Mouse (Mus musculus): Measurements from ENCODE around the gene Trip6.
A peak's percentile ranks its signal among the peaks of the same experiment; 100 is the strongest.

Gene Trip6

DNA sequence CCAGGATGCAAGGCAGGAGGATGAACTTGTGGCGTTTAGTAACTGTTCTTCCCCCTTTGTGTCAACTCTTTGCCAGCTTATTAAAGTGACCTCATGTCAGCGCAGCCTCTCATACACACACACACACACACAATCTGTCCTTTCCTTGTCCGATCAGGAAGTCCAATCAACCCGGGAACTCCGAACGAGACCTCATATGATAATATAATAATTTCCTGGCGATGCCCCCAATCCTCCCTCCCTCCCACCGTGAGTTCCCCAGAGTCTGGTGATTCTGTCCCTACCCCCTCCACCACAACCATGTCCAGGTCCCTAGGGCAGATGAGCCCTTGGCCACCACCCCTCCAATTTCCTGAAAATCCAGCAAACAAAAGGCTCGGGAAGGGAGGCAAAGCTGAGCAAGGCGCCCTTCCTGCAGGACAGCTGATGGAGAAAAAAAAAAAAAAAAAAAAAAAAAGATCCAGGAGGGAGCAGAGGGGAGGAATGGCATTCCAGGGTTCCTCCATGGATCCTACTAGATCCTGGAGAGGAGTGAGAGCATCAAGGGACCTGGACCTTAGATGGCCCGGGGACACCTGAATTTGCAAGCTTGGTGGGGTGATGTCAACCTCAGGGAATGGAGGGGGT, 24.6 kb upstream of the Trip6 start:
- DNase-seq (ENCODE audit: low spot score), result peak; percentile 57

DNA sequence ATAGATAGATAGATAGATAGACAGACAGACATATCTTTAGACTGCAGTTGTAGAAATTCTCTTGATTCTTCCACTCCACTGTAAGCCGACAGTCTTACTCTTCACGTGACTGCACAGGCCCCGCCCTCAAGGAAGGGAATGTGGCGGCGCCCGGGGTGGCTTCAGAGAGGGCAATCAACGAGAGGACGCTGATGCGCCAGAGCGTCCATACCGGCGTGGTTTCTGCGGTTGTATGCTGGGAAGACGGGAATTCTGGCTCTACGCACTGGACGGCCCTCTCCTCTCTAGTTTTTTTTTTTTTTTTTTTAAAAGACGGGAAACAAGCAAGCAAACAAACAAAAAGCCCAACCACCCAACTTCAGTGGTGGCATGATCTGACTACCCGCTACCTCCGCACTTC, 24.1 kb upstream of the Trip6 start:
- DNase-seq (ENCODE audit: low spot score), result peak; percentile 94

DNA sequence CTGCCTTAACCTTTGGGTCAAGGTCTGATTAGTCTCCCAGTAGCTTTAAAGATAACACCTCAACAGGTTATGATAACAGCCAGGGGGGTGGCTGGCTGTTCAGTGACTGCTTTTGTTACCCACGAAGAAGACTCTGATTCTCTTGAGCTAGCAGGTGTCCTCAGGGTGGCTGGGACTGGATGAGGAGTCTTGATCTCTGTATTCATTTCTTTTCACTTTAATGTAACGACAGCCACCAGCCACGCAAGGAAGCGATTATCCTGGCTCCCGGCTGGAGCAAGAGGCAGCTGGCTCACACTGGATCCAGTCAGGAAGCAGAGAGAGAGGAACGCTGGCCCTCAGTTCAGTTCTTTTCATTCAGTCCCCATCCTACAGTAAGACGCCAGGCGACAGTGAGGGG, 23.0 kb upstream of the Trip6 start:
- DNase-seq (ENCODE audit: low spot score), result no peak

DNA sequence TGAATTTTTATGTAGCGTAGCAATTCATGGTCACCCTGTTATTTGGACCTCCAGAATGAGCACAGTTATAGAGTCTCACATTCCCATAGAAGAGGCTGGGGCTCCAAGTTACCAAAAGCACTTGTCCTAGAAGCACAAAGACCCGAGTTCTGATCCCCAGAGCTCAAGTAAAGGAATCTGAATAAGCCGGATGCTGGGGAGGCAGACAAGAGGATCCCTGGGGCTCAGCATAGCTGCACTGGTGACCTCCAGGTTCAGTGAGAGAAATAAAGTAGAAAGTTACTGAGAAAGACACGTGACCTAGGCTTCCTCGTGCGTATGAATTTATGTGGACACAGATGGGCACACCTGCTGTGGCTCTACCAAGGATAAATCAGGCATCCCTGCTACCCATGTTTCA, 20.9 kb upstream of the Trip6 start:
- DNase-seq (ENCODE audit: low spot score), result no peak

DNA sequence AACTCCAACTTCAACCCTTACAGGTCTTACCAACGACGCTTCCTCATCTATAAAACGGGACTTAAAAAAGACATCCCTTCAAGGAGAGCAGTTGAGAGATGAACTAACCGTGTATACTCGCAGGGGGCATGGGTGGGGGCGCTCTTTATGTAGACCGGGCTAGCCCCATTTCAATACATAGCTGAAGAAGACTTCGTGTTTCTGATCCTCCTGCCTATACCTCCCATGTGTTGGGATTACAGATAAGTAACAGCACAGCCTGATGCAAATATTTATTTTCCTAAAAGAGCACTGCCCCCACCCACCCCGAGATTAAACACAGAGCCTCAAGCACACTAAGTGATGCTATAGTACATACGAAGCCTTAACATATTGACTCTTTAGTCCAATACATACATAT, 20.1 kb upstream of the Trip6 start:
- no peak for DNase-seq (ENCODE audit: low spot score)

DNA sequence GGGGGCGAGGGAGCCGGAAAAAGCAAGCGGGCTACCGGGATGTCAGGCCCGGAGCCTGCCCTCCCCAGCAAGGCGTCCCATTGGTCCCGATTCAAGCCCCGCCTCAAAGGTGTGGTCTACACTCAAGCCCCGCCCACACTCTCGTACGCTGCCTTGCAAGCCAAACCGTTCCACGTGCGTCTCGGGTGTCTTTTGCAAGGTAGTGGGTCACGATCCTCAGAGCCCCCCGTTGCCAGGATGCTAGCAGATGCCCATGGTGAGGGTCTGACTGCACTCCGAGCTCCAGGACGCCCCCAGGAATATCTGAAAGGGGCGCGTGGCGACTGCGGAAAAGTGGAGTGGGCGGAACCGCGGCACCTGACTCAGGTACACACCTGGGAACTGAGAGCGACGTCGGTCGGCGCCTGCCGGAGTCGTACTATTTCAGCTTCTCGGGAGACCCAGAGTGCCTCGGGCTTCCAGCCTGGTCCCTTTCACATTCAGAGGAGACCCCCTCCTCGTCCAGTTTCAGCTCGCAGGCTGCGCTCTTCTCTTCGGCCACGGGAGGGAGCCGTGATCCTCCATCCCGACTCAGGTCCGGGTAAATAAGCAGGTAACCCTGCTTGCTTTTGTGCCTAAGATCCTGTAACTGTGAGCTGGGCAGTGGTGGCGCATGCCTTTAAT, 19.4 kb upstream of the Trip6 start, which contains the start of gene Slc12a9:
Slc12a9 (minus strand) TSS at position 86 of the 663 bp plus-strand sequence.
- peak; percentile 99 for DNase-seq (ENCODE audit: low spot score)

DNA sequence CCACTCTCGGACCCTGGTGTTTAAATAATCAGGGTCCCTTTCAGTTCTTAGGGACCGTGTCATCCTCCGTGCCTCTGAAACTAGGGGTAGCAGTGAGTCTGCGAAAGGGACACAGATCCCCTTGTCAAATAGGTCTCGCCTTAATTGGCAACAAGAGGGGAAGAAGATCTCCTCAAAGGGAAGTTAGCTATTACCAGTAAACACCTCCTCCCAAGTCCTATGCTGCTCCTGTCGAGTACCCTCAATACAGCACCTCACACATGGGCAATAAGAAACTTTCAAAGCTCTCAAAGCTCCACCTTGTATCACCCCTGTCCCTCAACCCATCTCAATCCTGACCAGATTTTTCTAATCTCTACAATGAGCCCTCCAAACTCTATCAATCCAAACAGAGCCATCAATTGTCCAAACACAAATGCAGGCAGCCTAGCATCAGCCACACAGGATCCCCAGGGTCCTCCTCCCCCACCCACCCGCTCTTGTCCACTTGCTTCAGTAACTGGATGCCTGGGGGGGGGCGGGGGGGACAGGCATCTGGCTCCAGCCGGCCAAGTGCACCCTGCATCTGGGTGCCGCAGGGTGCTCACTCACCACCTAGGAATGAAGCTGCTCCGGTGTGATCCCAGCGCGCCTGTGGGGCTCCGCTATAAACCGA, 18.8 kb upstream of the Trip6 start:
- DNase-seq (ENCODE audit: low spot score), result no peak

DNA sequence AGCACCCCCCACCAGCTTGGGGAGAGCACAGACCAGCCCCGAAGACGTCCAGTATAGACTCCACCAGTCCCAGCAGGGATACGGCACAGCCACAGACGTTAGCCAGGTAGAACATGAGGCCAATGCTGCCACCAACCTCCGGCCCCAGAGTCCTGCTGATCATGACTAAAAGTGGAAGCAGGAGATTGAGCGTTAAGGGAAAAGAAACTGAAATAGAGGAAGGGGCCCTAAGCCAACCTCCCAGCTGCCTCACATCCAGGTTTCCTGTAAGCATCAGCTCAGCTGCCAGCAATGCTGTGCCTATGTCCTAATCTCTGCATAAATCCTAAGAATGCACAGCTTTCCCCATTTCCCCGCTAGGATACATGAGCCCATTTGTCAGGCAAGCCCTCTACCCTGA, 16.7 kb upstream of the Trip6 start:
- no peak for DNase-seq (ENCODE audit: low spot score)

DNA sequence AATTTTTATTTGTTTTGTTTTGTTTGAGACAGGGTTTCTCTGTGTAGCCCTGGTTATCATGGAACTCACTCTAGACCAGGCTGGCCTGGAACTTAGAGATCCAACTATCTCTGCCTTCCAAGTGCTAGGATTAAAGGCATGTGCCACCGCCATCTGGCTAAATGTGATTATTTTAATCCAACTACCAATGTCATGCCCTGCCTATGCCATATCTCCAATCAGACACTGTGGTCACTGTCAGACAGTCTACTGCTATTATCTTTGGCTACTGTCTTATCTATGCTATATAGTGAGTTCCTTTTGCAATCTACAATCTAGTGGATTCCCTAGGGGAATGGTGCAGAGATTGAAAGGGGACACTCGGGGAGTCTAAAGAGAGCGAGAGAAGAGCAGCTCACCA, 6.8 kb upstream of the Trip6 start:
- DNase-seq (ENCODE audit: low spot score), result no peak

DNA sequence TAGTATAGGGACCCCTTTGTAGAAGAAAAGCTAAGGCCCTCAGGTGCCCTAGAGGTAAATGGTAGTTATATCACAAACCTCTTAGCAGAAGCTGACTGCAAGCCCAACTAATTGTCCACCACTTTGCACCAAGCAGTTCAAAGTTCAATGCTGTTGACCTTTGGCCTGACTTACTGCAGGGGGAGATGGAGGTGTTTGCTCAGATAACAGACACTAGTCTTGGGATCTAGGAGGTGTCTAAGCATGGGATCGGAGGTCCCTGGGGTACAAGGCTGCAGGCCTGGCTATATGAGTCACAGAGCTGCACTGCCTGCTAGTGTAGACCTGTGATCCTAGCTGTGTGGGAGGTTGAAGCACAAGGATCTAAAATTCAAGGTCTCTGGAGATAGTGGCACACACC, 4.4 kb upstream of the Trip6 start:
- DNase-seq (ENCODE audit: low spot score), result no peak

DNA sequence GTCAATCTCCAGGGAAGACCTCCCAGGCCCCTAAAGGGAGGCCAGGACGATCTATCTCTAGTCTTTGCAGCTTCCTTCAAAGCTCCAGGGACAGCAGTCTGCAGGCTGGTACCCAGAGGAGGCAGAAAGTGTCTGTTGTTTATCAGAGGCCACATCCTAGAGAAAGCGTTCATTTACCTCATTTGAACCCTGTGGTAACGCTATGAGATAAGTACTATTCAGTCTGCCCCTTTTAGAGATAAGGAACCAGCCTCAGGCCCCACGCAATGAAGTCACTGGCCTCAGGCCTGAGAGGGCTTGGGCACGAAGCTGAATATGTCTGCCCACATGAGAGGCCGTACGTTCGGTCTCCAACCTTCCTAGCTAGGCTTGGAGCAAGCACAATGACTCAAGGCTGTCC, 3.2 kb upstream of the Trip6 start:
- no peak for DNase-seq (ENCODE audit: low spot score)

DNA sequence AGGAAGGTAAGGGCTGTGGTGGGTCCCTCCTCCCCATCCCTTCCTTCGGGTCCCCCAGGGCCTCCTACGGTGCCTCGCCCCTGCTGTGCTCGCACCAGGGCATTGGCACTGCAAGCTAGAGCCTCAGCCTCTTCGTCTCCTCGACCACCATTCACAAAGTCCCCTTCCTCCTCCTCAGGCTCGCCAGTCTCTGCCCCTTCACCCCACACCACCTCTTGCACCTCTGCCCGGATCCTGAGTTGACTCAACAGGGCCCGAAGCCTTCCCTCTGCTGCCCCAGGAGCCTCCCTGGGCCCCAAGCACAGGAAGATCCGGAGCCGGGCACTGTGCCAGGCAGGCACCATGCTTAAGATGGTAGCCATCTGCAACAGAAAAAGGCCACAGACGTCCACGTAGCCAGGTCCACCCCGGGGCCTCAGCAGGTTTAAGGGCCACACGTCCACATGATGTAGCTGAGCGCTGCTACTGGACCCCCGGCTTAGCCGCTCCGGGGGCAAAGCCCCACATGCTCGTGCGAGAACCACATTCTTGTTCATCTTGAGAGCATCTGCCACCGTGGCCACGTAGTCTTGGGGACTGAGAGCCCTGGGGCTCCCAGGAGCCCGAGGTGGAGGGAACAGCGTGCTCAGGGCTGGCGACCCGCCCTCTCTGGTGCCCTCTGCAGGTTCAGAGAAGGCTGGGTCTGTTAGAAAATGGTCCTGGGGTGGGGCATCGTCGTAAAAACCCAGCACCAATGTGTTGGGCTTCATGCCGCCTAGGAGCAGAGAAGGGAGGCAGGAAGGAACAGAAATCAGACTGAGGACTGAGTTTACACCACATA, 1.1 kb upstream of the Trip6 start:
- DNase-seq (ENCODE audit: low spot score), result peak; percentile 80

DNA sequence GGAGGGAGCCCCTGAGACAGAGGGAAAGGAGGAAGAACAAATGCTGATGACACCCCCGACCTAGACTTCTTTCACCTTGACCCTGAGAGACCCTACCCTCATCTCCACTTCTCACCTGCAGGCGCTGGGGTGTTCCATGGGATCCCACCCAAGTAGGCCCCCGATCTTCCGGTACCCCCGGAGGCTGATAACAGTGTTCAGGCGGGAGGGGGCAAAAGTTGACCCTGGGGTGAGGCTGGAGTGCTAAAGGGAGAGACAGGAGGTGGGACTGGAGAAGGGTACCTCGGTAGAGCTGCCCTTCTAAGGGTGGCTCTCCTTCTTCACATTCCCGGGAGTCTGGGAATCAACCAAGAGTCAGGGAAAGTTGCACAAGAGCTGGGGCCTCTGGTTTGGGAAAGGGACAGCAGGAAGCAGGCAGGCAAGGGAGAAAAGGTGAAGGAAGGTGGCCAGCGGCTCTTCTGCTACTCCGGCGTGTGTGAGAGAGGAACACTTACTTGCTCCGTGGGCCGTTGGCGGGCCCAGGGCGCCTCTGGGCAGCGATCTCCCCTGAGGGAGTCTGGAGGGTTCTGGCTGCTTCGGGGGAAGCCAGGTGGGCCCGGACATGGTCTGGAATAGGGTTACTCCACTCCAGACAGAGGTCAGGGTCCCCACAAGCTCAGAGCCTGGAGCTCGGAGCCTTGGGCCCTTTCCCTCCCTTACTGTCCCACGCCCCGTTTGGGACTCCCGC, 575 bp downstream of the Trip6 start:
- no peak for DNase-seq (ENCODE audit: low spot score)

DNA sequence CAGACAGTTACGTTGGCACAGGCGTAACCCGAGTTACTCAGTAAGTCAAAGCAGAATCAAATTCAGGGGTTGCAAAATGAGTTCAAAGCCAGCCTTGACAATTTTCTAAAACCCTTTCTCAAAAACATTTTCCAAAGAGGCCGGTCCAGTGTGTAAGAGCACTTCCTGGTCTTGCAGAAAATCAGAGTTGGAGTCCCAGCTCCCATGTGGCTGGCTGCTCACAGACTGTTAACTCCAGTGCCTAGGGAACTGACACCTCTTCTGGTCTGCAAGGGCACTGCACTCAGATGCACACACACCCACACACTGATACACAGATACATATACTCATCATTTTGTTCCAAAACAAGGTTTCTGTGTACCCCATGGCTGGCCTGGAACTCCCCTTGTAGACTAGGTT, 5.8 kb downstream of the Trip6 start:
- DNase-seq (ENCODE audit: low spot score), result no peak

DNA sequence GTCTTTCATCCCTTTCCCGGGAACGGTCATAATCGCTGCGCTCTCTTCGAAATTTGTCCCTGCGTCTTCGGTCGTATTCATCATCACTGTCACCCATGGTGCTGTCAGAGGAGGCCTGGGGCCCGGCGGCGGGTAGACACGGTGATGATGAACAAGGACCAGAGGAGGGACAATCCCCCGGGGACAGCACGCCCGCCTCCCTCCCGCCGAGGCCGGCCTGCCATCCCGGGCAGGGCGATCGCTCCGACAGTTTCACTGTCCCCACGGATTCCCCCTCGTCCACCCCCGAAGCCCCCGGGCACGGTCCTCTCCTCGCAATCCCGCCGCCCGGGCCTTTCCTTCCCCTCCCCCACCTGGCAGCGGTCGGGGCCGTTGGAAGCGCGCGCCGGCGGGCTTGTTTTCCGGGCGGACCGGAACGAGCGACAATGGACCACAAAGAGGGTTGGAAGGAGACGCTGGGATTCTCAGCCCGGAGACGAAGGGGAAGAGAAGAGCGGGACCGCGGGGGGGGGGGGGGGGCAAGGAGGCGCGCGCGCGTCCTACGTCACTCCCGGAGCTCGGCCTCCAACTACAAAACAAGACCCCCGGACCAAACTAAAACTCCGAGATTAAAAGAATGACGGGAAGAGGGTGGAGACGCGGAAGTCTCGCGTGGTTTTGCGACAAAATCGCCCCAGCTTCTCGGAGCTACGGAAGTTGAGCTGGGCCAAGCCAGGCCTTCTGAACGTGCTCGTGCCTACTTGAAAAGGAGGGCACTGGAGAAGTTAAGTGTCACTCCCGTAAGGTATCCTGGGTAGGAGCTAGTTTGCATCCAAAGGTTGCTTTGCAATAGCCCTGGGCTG, 6.9 kb downstream of the Trip6 start, which contains the start of gene Srrt:
Srrt (minus strand) TSS at position 604 of the 842 bp plus-strand sequence.
- DNase-seq (ENCODE audit: low spot score), result peak; percentile 92

DNA sequence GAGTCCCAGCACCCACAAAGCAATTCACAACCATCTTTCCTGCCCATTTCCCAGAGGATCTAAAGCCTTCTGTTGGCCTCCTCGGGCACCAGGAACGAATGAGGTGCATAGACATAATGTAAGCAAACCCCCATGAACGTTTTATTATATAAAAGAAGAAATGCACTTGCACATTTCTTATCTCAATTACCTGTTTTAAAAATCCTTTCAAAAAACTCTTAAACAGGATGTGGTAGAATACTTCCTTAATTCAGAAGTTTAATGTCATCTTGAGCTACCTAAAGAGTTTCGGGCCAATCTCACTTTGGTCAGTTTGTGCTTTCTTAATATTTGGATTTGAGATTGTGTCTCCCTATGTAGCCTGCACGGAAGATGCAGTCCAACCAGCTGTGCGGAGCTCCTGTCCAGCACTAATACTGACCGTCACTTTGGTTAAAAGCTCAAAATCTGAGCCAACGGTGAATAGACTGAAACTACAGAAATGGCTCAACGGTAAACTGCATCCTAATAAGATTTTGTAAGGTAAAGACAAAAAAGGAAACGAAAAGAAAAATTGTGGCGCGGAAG, 7.7 kb downstream of the Trip6 start:
- no peak for DNase-seq (ENCODE audit: low spot score)

DNA sequence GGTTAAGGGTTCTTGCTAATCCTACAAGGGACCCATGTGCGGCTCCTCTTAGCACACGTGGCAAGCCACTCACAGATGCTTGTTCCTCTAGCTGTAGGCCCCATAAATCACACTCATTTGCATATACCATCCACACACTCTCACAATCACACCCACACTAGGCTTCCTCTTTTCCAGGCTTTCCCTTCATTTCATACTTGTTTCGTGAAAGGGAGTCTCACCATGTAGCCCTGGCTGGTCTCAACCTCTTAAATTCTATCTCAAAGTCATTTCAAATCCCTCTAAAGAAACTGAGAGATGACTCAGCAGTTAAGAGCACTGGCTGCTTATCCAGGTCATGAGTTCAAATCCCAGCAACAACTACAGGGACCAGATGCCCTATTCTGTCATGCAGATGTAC, 8.4 kb downstream of the Trip6 start:
- no peak for DNase-seq (ENCODE audit: low spot score)

DNA sequence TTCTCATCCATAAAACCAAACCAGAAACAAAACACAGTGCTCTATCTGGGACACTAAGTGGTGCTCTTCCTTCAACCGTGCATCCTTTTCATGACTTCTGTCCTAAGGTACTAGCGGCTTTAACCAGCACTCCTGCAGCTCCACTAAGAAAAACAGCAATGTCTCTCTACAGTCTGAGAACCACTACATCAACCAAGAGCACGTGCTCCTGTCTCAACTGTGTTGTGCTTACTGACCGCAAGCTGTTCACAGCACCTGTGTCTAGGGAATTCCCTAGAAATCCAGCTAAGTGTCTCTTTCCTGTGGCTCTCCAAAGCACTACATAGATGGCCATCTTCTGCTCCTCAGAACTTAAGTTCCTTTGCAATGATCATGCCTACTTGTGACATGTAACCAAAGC, 9.4 kb downstream of the Trip6 start:
- no peak for DNase-seq (ENCODE audit: low spot score)

DNA sequence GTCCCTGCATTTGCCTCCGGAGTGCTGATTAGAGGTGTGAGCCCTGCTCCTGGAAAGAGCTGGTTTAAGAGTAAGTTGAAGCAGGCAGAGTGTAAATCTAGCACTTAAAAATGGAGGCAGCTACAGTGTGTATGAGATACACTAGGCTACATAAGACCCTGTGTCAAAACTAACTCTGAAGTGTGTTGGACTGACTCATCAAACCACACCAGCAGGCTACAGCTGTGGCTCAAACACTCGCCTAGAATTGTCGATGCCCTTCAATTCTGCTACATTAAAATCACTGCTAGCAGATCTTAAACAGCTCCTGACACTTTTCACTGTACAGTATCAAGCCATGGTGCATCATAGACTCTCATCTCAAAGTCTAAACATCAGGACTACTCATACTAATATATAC, 10.0 kb downstream of the Trip6 start:
- DNase-seq (ENCODE audit: low spot score), result no peak

DNA sequence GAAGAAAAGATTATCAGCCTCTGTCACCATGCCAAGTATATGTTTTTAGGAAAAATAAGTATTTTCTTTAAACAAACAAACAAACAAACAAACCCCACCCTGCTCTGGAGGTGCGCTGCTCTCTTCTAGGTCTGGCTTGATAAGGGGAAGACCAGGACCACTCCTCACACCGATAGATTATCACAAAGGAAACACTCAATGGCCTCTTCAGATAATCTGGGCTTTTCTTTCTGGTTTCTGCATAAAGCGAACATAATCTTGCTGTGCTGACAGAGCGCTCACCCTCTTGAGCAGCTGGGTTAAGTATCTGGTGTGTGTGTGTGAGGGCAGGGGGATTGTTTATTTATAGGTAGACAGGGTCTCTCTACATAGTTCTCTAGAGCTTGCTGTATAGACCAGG, 10.6 kb downstream of the Trip6 start:
- DNase-seq (ENCODE audit: low spot score), result no peak

DNA sequence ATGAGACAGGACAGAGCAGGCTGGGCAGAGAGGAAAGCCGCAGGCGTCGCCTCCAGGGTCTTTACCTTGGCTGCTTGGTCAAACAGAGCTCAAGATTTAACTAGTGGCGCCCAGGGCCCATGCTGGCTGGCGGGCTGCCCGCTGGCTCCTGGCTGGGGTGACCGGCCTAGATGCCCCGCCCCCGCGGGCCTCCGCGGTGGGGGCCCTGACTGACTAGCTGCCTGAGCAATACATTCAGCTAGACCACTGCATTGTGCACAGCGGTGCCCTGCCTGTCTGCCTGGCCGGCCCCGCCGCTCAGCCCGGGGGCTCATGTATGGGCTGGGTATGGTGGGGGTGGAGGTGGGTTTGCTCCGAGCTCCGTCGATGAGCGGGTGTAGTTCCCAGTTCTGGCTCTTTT, 13.0 kb downstream of the Trip6 start:
- peak; percentile 70 for DNase-seq (ENCODE audit: low spot score)

All from testis, postnatal 10 days (tissue).